Mouse (Mus musculus): ENCODE measurements around the gene Dhx57. TPM values are rescaled to one million over a fixed set of nuclear protein-coding genes. Genes with fewer than 3 reads are reported as not detected.
A peak's percentile ranks its signal among the peaks of the same experiment; 100 is the strongest.

Gene Dhx57
- polyA plus RNA-seq, 1 experiment from 2014 or later = 19.9 TPM

DNA sequence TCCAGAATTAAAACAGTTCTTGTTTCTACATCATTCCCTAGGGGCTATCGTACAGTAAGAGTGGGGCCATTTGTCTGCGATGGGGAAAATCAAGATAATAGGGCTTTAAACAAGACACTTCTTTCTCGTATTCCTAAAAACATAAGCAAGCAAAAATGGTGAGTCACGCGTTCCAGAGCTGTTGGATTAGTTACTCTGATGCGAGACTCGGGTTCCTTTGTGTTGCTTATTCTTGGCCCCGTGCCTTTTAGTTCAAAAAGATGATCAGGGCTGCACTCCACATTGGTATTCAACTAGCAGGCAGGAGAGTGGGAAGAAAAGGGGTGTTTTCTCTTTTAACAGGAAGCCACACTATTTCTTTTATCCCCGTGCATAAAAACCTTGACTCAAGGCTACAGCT, 21.5 kb upstream of the Dhx57 start:
- Histone ChIP-seq H3K4me1 (ENCODE audit: control insufficient read depth, insufficient read depth, low read length) (no peaks in the 10 kb centered on the region), H3K4me3 (ENCODE audit: low read depth, low read length) (no peak overlapping the region), H3K27ac (replicated peaks; ENCODE audit: low read depth, low read length) (no peak overlapping the region), H3K4me2 (ENCODE audit: low read depth, severe bottlenecking) (no peak overlapping the region), H3K9me3 (ENCODE audit: control insufficient read depth, low read length) (no peaks in the 10 kb centered on the region), H3K9ac (ENCODE audit: low read length) (no peak overlapping the region), H3K36me3 (ENCODE audit: control insufficient read depth, insufficient read depth, low read length) (no peaks in the 10 kb centered on the region), H3K27me3 (ENCODE audit: control insufficient read depth, insufficient read depth, low read length) (no peaks in the 10 kb centered on the region)
- DNase-seq (ENCODE audit: low spot score) (no peak), ATAC-seq (ENCODE audit: insufficient number of reproducible peaks, low FRiP score, low TSS enrichment, low read depth) (no peak)
- 86% methylated on average over 9 of the region's 9 CpGs for WGBS

DNA sequence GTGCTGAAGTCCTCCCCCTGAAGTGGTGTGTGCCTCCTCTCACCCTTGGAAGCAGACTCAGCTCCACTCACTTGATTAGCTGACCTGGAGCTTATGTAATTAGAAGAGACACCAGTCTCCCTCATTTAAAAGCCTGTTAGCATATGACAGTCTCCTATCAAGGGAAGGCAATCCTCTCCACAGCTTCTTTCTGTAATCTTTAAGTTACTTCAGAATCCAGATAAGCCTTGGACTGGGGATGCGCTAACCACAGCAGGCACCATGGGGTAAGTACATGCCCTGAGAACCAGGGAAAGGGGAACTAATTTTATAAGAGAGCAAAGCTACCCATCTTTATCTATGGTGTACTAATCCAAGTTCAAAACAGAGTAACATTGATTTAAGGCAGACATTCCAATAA, 17.0 kb upstream of the Dhx57 start, which contains the start of gene Arhgef33:
Gene Arhgef33 (plus strand): TSS at position 157 of the 400 bp plus-strand sequence.
- no peak for ATAC-seq (ENCODE audit: insufficient number of reproducible peaks, low FRiP score, low TSS enrichment, low read depth)
- no peaks in the 10 kb centered on the region for H3K9me3 ChIP-seq (ENCODE audit: control insufficient read depth, low read length)
- no peak within 1 kb of the TSS for H3K4me2 ChIP-seq (ENCODE audit: low read depth, severe bottlenecking)
- H3K36me3 ChIP-seq (ENCODE audit: control insufficient read depth, insufficient read depth, low read length) = no peaks in the 10 kb centered on the region
- H3K4me1 ChIP-seq (ENCODE audit: control insufficient read depth, insufficient read depth, low read length) = no peaks in the 10 kb centered on the region
- no peak within 1 kb of the TSS for H3K9ac ChIP-seq (ENCODE audit: low read length)
- WGBS = 96% methylated on average over 1 of the region's 1 CpGs
- H3K27me3 ChIP-seq (ENCODE audit: control insufficient read depth, insufficient read depth, low read length) = no peaks in the 10 kb centered on the region
- H3K4me3 ChIP-seq (ENCODE audit: low read depth, low read length) = no peak within 1 kb of the TSS
- H3K27ac ChIP-seq (replicated peaks; ENCODE audit: low read depth, low read length) = no peak within 1 kb of the TSS
- no peak for DNase-seq (ENCODE audit: low spot score)

DNA sequence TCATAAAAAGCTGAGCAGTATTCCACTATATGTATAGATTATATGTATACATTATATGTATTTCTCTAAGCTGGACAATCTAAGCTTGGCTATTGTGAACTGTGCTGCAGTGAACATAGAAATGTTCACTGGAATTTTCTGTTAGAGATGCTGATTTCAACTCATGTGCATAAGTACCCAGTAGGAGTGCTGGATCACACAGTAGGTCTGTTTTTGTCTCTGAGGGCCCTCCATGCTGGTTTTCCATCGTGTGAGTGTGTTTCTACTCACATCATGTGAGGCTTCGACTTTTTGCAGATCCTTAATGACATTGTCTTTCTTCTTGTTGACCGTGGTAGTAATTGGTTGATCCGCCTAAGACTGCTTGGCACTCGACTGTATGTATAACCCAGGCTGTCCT, 8.6 kb upstream of the Dhx57 start:
- WGBS = 90% methylated on average over 5 of the region's 5 CpGs
- no peaks in the 10 kb centered on the region for H3K36me3 ChIP-seq (ENCODE audit: control insufficient read depth, insufficient read depth, low read length)
- no peaks in the 10 kb centered on the region for H3K4me1 ChIP-seq (ENCODE audit: control insufficient read depth, insufficient read depth, low read length)
- no peaks in the 10 kb centered on the region for H3K27me3 ChIP-seq (ENCODE audit: control insufficient read depth, insufficient read depth, low read length)
- no peak overlapping the region for H3K27ac ChIP-seq (replicated peaks; ENCODE audit: low read depth, low read length)
- H3K4me3 ChIP-seq (ENCODE audit: low read depth, low read length) = no peak overlapping the region
- no peaks in the 10 kb centered on the region for H3K9me3 ChIP-seq (ENCODE audit: control insufficient read depth, low read length)
- H3K9ac ChIP-seq (ENCODE audit: low read length) = no peak overlapping the region
- no peak overlapping the region for H3K4me2 ChIP-seq (ENCODE audit: low read depth, severe bottlenecking)
- DNase-seq (ENCODE audit: low spot score) (no peak), ATAC-seq (ENCODE audit: insufficient number of reproducible peaks, low FRiP score, low TSS enrichment, low read depth) (no peak)

DNA sequence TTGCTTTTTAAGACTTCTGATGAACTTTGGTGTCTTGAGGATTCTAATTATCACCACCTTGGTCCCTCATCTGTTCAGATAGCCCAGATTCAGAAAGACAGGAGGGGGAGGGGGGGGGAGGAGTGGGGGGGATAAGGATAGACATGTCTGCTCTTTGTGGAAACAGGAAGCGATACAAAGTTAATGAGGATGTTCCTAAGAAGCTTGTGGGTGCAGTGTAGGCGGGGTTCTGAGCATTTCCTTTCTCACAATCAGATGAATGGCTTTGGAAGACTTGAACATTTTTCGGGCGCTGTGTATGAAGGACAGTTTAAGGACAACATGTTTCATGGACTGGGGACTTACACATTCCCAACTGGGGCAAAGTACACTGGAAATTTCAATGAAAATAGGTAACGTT, 5.0 kb upstream of the Dhx57 start:
- ATAC-seq (ENCODE audit: insufficient number of reproducible peaks, low FRiP score, low TSS enrichment, low read depth) = no peak
- no peaks in the 10 kb centered on the region for H3K27me3 ChIP-seq (ENCODE audit: control insufficient read depth, insufficient read depth, low read length)
- no peak overlapping the region for H3K4me2 ChIP-seq (ENCODE audit: low read depth, severe bottlenecking)
- no peaks in the 10 kb centered on the region for H3K36me3 ChIP-seq (ENCODE audit: control insufficient read depth, insufficient read depth, low read length)
- no peak overlapping the region for H3K9ac ChIP-seq (ENCODE audit: low read length)
- no peak overlapping the region for H3K4me3 ChIP-seq (ENCODE audit: low read depth, low read length)
- WGBS = 94% methylated on average over 5 of the region's 5 CpGs
- no peaks in the 10 kb centered on the region for H3K9me3 ChIP-seq (ENCODE audit: control insufficient read depth, low read length)
- no peaks in the 10 kb centered on the region for H3K4me1 ChIP-seq (ENCODE audit: control insufficient read depth, insufficient read depth, low read length)
- no peak for DNase-seq (ENCODE audit: low spot score)
- no peak overlapping the region for H3K27ac ChIP-seq (replicated peaks; ENCODE audit: low read depth, low read length)

DNA sequence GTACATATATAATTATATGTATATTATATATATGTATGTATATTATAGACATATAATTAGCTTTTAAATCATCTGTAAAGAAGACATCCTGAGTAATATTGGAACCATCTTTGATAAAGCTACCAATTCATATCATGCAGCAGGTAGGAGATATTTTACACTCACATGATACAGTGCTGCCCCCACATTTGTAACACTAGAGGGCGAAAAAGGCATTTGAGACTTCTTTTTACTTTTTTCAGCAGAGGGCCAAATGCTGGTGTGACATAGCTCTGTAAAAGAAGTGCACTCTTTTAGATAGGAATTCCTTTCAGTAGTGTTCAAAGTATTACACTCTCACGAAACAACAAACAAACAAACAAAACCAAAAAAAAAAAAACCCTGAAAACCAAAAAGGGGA, 872 bp upstream of the Dhx57 start:
- no peak for ATAC-seq (ENCODE audit: insufficient number of reproducible peaks, low FRiP score, low TSS enrichment, low read depth)
- Histone ChIP-seq H3K4me2 (ENCODE audit: low read depth, severe bottlenecking) (no peak overlapping the region), H3K27ac (replicated peaks; ENCODE audit: low read depth, low read length) (no peak overlapping the region), H3K4me1 (ENCODE audit: control insufficient read depth, insufficient read depth, low read length) (peaks cover 6% of the 10 kb centered on the region; the same call in 1 of the 2 replicates), H3K27me3 (ENCODE audit: control insufficient read depth, insufficient read depth, low read length) (no peaks in the 10 kb centered on the region), H3K9ac (ENCODE audit: low read length) (no peak overlapping the region), H3K9me3 (ENCODE audit: control insufficient read depth, low read length) (no peaks in the 10 kb centered on the region), H3K36me3 (ENCODE audit: control insufficient read depth, insufficient read depth, low read length) (no peaks in the 10 kb centered on the region), H3K4me3 (ENCODE audit: low read depth, low read length) (no peak overlapping the region)
- WGBS = 25% methylated on average over 2 of the region's 2 CpGs
- DNase-seq (ENCODE audit: low spot score) = peak; percentile 42

DNA sequence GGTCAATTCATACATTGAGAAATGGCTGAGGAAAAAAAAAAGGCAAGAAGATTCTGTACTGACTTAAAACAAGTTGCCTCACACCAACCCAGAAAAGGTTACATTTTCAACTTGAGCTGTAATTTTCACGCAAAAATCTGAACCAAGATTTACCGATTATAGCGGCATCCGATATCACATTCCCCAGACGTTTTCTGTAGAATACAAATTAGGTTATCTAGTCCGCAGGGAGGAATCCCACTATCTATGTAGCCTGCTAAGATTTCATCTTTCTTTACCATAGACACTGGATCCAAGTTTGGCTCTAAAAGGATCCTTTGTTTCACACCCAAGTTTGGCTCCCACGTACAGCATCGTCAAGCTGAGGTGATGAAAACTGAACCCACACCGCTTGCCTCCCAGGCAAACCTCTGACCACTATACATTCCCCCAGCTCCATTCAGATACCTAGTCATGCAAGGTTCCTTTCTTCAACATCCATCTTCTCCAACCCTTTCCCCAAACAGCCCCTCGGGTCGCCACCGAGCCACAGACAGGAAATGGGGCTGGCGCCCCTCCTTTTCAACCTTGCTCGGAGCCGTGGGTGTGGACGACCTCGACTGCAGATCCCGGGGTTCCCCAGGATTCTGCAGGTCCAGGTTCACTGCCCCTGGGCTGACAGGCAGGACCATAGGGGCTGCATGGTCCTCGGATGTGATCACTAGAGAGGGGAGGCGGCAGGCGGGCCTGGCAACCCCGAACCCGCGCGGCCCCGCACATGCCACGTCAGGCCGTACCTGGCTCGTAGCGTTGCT, 799 bp downstream of the Dhx57 start:
- Histone ChIP-seq H3K36me3 (ENCODE audit: control insufficient read depth, insufficient read depth, low read length) (no peaks in the 10 kb centered on the region), H3K9ac (ENCODE audit: low read length) (peak overlapping the region; percentile 87), H3K9me3 (ENCODE audit: control insufficient read depth, low read length) (no peaks in the 10 kb centered on the region), H3K4me2 (ENCODE audit: low read depth, severe bottlenecking) (peak overlapping the region; percentile 59), H3K27me3 (ENCODE audit: control insufficient read depth, insufficient read depth, low read length) (no peaks in the 10 kb centered on the region), H3K27ac (replicated peaks; ENCODE audit: low read depth, low read length) (peak overlapping the region; percentile 66), H3K4me3 (ENCODE audit: low read depth, low read length) (peak overlapping the region; percentile 92), H3K4me1 (ENCODE audit: control insufficient read depth, insufficient read depth, low read length) (peaks cover 6% of the 10 kb centered on the region; the same call in 1 of the 2 replicates)
- DNase-seq (ENCODE audit: low spot score) (no peak), ATAC-seq (ENCODE audit: insufficient number of reproducible peaks, low FRiP score, low TSS enrichment, low read depth) (no peak)
- 2% methylated on average over 30 of the region's 30 CpGs for WGBS

DNA sequence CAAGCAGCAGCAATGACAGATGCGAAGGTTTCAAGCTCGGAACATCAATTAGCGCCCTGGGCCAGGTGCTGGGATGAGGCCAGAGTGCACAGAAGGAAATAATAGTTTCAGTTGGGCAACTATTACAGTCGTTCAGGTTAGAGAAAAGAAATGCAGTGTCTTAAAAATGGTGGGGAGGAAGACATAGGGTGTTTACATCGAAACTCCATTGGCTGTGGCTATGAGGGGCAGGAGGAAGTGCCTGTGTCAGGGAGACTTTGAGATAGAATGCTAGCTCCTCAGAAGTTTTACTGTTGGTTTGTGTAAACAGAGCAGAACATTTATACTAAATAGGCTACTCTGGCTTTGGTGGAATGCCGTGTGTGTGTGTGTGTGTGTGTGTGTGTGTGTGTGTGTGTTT, 2.3 kb downstream of the Dhx57 start:
- ATAC-seq (ENCODE audit: insufficient number of reproducible peaks, low FRiP score, low TSS enrichment, low read depth) (no peak), DNase-seq (ENCODE audit: low spot score) (no peak)
- no peak overlapping the region for H3K4me2 ChIP-seq (ENCODE audit: low read depth, severe bottlenecking)
- no peak overlapping the region for H3K9ac ChIP-seq (ENCODE audit: low read length)
- no peaks in the 10 kb centered on the region for H3K27me3 ChIP-seq (ENCODE audit: control insufficient read depth, insufficient read depth, low read length)
- no peaks in the 10 kb centered on the region for H3K36me3 ChIP-seq (ENCODE audit: control insufficient read depth, insufficient read depth, low read length)
- H3K27ac ChIP-seq (replicated peaks; ENCODE audit: low read depth, low read length) = no peak overlapping the region
- H3K4me3 ChIP-seq (ENCODE audit: low read depth, low read length) = no peak overlapping the region
- H3K4me1 ChIP-seq (ENCODE audit: control insufficient read depth, insufficient read depth, low read length) = peaks cover 6% of the 10 kb centered on the region; the same call in 1 of the 2 replicates
- 75% methylated on average over 6 of the region's 6 CpGs for WGBS
- H3K9me3 ChIP-seq (ENCODE audit: control insufficient read depth, low read length) = no peaks in the 10 kb centered on the region

DNA sequence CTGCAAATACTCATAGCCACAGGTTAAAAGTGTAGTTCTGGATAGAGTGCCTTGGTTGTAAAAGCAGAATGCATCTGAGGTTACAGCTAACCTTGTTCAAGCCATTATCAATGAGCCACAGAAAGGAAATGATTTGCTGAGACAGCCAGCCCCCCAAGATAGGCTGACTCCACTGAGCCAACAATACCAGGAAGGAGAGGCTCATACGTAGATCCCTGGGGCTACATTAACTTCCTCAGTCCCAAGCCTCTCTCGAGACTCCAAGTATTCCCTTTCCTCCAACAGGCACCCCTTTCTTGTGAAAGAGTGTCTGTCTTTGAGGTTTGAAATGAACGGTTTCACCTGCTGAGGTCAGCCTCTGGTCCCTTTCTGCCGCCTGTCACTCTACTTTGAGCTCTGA, 5.8 kb downstream of the Dhx57 start:
- no peak overlapping the region for H3K4me3 ChIP-seq (ENCODE audit: low read depth, low read length)
- H3K9ac ChIP-seq (ENCODE audit: low read length) = no peak overlapping the region
- 84% methylated on average over 4 of the region's 4 CpGs for WGBS
- no peaks in the 10 kb centered on the region for H3K27me3 ChIP-seq (ENCODE audit: control insufficient read depth, insufficient read depth, low read length)
- no peak for ATAC-seq (ENCODE audit: insufficient number of reproducible peaks, low FRiP score, low TSS enrichment, low read depth)
- H3K9me3 ChIP-seq (ENCODE audit: control insufficient read depth, low read length) = no peaks in the 10 kb centered on the region
- H3K36me3 ChIP-seq (ENCODE audit: control insufficient read depth, insufficient read depth, low read length) = no peaks in the 10 kb centered on the region
- H3K4me1 ChIP-seq (ENCODE audit: control insufficient read depth, insufficient read depth, low read length) = peaks cover 6% of the 10 kb centered on the region; the same call in 1 of the 2 replicates
- H3K27ac ChIP-seq (replicated peaks; ENCODE audit: low read depth, low read length) = no peak overlapping the region
- no peak for DNase-seq (ENCODE audit: low spot score)
- no peak overlapping the region for H3K4me2 ChIP-seq (ENCODE audit: low read depth, severe bottlenecking)
